Mouse (Mus musculus): Measurements from ENCODE around the gene Rpl3. TPM values are rescaled to one million over a fixed set of nuclear protein-coding genes. Genes with fewer than 3 reads are reported as not detected.

The Rpl3 gene
- polyA plus RNA-seq, 1 experiment: 428 TPM

DNA sequence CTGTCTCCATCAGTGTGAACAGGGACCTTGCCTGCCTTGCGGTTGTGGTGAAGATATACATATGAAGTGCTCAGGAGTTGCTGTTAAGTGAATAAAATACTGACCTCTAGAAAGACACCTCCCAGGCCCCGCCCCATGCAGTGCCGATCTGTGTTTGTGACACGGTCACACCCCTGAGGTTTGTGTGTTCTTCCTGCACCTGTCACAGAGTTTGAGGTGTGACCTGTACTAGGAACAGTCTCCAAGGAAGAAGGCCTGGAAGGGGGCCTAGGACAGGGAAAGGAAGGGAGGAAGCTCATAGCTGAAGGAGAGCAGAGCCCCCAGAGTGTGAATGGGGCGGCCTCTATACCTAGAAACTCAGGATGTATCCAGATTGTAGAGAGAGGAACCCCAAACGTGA, 10.8 kb upstream of the Rpl3 start:
- WGBS: 77% methylated on average over 6 of the region's 6 CpGs
- Histone ChIP-seq H3K4me1 (ENCODE audit: control insufficient read depth, insufficient read depth, low read length) (no peaks in the 10 kb centered on the region), H3K4me3 (replicated peaks; ENCODE audit: extremely low read depth, low read depth, low read length) (no peak overlapping the region)
- TF ChIP-seq CTCF (IDR thresholded peaks at IDR 0.05; ENCODE audit: insufficient read depth, low read length): no peak
- DNase-seq: no peak

DNA sequence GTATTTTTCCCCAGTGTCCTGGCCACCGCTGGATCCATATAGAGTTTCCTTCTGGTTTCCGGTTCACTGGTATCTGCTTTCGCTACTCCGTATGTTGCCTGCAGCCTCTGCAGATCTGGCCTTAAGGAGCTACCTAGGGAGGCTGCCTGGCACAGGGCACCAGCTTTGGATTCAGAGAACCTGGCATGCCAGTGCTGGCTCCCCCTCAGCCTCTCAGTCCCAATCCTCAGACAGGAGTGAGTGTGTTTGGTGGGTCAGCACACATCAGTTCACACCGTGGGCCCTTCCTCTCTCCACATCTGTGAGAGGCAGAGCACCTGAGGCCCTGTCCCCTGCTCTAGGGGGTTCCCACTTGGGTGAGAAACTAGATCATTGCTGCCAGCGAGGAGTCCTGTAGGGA, 9.8 kb upstream of the Rpl3 start:
- 78% methylated on average over 6 of the region's 6 CpGs for WGBS
- TF ChIP-seq POLR2A (IDR thresholded peaks at IDR 0.05; ENCODE audit: borderline replicate concordance, extremely low read depth, low read depth, low read length) (no peak), CTCF (IDR thresholded peaks at IDR 0.05; ENCODE audit: insufficient read depth, low read length) (no peak)
- no peaks in the 10 kb centered on the region; the same call in 1 of the 2 replicates for H3K4me1 ChIP-seq (ENCODE audit: control insufficient read depth, insufficient read depth, low read length)
- no peak overlapping the region for H3K4me3 ChIP-seq (replicated peaks; ENCODE audit: extremely low read depth, low read depth, low read length)
- DNase-seq: no peak

DNA sequence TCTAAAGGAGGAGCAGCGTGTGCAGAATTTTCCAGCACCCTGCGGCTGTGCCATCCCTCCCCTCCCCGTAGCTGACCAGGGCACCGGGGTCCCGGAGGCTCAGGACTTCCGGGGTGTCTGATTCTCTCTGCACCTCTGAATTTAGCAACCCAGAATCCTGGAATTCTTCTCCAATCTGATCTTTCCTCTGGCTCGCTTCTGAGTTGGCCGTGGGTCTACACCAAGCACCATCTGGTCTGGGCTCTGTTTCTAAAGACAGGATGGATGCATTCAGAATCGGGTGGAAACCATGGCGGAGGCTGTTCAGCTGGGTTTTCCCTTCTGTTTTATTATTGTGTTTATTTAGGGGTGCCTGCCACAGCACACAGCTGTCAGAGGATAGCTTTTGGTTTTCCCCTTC, 9.2 kb upstream of the Rpl3 start:
- no peaks in the 10 kb centered on the region; the same call in 1 of the 2 replicates for H3K4me1 ChIP-seq (ENCODE audit: control insufficient read depth, insufficient read depth, low read length)
- no peak overlapping the region for H3K4me3 ChIP-seq (replicated peaks; ENCODE audit: extremely low read depth, low read depth, low read length)
- DNase-seq: no peak
- TF ChIP-seq POLR2A (IDR thresholded peaks at IDR 0.05; ENCODE audit: borderline replicate concordance, extremely low read depth, low read depth, low read length): no peak
- no peak for TF ChIP-seq CTCF (IDR thresholded peaks at IDR 0.05; ENCODE audit: insufficient read depth, low read length)
- WGBS: 69% methylated on average over 10 of the region's 10 CpGs

DNA sequence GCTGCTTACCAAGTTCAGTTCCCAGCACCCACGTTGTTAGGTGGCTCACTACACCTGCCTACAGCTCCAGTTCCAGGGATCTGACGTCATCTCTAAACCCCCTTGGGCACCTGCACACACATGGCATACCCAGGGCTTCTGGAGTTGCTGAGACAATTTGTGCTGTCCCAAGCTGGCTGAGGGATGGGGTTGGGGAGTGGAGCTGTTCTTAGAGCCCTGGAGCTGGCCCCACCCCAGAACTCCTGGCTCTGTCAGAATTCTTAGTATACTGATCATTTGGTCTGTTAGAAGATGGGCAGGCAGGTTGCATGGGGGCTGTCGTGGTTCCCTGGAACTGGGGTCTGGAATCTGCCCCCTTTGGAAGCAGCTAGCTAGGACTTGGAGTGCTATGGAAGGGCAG, 8.5 kb upstream of the Rpl3 start:
- TF ChIP-seq POLR2A (IDR thresholded peaks at IDR 0.05; ENCODE audit: borderline replicate concordance, extremely low read depth, low read depth, low read length): no peak
- no peak for TF ChIP-seq CTCF (IDR thresholded peaks at IDR 0.05; ENCODE audit: insufficient read depth, low read length)
- 73% methylated on average over 3 of the region's 3 CpGs for WGBS
- no peak for DNase-seq
- Histone ChIP-seq H3K4me1 (ENCODE audit: control insufficient read depth, insufficient read depth, low read length) (no peaks in the 10 kb centered on the region; the same call in 1 of the 2 replicates), H3K4me3 (replicated peaks; ENCODE audit: extremely low read depth, low read depth, low read length) (no peak overlapping the region)

DNA sequence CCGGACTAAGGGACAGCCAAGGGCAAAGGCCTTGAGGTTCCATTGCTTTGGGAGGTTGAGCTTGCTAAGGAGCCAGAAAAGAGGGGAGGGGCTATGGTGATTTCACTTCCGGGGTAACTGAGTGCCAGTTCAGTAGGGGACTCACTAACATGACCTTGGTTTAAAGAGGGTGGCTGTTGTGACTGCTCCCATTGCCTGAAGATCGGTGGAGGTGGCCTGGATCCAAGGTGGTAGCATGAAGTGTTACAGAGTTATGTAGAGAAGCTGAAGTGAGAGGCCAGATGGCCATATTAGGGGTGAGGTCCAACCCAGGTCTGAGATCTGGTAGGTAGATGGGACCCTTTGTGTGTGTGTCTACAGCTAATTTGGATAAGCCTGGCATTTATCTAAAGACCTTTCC, 7.8 kb upstream of the Rpl3 start:
- TF ChIP-seq CTCF (IDR thresholded peaks at IDR 0.05; ENCODE audit: insufficient read depth, low read length) (no peak), POLR2A (IDR thresholded peaks at IDR 0.05; ENCODE audit: borderline replicate concordance, extremely low read depth, low read depth, low read length) (no peak)
- DNase-seq: no peak
- Histone ChIP-seq H3K4me3 (replicated peaks; ENCODE audit: extremely low read depth, low read depth, low read length) (no peak overlapping the region), H3K4me1 (ENCODE audit: control insufficient read depth, insufficient read depth, low read length) (no peaks in the 10 kb centered on the region; the same call in 1 of the 2 replicates)
- WGBS: 59% methylated on average over 3 of the region's 3 CpGs

DNA sequence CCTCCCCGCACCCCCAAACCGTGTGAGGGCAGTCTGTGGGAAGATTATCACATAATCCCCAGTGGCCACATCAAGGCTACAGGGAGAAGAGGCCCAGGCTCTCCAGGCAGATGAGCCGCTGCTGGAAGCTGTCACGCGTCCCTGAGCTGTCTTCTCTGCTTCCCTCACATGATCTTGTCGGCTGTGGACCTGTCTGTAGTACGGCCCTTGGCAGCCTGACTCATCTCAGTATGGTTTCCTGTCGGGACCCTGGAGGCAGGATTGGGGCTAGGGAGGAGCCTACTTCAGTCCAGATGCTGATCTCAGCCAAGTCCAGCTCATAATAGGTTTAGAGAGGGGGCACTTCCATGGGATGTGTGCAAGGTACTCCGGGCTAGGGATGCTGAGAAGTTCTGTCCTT, 7.1 kb upstream of the Rpl3 start:
- DNase-seq: no peak
- TF ChIP-seq POLR2A (IDR thresholded peaks at IDR 0.05; ENCODE audit: borderline replicate concordance, extremely low read depth, low read depth, low read length) (no peak), CTCF (IDR thresholded peaks at IDR 0.05; ENCODE audit: insufficient read depth, low read length) (no peak)
- Histone ChIP-seq H3K4me1 (ENCODE audit: control insufficient read depth, insufficient read depth, low read length) (no peaks in the 10 kb centered on the region; the same call in 1 of the 2 replicates), H3K4me3 (replicated peaks; ENCODE audit: extremely low read depth, low read depth, low read length) (no peak overlapping the region)
- WGBS: 39% methylated on average over 9 of the region's 9 CpGs

DNA sequence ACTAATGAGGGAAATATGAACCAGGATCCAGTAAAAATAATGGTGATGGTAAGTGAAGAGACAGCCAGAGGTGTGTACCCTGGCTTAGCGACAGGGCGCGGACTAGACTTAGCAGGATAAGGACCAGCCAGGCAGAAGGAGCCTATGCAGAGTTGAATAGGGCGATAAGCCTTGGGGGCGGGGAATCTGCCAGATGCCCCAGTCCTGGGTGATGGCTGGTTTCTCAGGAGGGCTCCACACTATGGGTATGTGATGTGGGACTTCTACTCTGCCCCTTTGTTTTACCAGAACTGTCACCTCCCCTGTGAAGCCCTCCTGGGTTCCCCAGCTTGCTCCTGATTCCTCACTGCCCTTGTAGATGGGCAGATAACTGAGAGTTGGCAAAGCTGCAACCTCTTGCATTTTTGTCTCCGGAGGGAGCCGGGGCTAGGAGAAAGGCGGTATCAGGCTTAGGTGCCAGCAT, 6.4 kb upstream of the Rpl3 start:
- no peak overlapping the region for H3K4me3 ChIP-seq (replicated peaks; ENCODE audit: extremely low read depth, low read depth, low read length)
- H3K4me1 ChIP-seq (ENCODE audit: control insufficient read depth, insufficient read depth, low read length): no peaks in the 10 kb centered on the region; the same call in 1 of the 2 replicates
- WGBS: 46% methylated on average over 8 of the region's 8 CpGs
- no peak for DNase-seq
- TF ChIP-seq POLR2A (IDR thresholded peaks at IDR 0.05; ENCODE audit: borderline replicate concordance, extremely low read depth, low read depth, low read length) (no peak), CTCF (IDR thresholded peaks at IDR 0.05; ENCODE audit: insufficient read depth, low read length) (no peak)

DNA sequence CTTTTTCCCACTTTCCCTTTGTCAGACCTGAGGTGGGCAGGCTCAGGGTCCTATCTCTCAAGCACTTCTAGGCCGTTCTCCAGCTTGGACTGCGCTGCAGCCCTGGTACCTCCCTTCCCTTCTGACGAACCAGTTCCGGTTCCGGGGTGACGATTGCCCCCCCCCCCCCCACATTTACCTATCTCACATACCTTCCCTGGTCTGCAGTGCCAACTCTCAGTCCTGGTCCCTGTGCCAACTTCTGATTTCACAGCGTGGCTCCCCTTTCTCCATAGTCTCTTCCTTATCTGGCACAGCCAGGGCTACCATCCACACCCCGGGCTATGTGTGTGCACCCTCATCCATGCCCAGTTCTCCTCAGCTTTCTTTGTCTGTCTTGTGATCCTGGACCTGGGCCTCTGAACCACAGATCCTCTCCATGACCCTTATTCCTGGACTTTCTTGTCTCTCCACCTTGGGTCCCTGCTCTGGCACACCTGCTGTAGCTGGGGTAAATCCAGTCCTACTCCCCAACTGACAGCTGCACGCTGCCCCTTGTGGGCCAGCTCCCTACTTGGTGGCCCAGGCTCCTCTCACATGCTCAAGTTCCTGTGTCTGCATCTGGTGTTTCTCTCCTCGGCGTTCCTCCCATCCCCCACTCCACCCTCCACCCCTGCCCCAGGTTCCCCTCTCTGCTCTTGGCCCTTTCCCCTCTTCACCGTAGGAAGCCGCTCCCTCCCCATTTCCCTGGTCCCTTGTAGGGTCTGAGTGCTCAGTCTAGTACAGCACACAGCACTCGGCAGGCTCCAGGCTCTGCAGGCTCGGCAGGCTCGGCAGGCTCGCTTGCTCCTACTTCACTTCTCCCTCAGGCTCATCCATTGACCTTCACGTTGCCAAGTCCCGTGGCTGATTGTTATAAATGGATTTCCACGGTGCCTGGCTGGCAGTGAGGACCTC, 5.5 kb upstream of the Rpl3 start:
- DNase-seq: no peak
- Histone ChIP-seq H3K4me1 (ENCODE audit: control insufficient read depth, insufficient read depth, low read length) (no peaks in the 10 kb centered on the region; the same call in 1 of the 2 replicates), H3K4me3 (replicated peaks; ENCODE audit: extremely low read depth, low read depth, low read length) (no peak overlapping the region)
- WGBS: 14% methylated on average over 20 of the region's 20 CpGs
- TF ChIP-seq CTCF (IDR thresholded peaks at IDR 0.05; ENCODE audit: insufficient read depth, low read length) (no peak), POLR2A (IDR thresholded peaks at IDR 0.05; ENCODE audit: borderline replicate concordance, extremely low read depth, low read depth, low read length) (no peak)

DNA sequence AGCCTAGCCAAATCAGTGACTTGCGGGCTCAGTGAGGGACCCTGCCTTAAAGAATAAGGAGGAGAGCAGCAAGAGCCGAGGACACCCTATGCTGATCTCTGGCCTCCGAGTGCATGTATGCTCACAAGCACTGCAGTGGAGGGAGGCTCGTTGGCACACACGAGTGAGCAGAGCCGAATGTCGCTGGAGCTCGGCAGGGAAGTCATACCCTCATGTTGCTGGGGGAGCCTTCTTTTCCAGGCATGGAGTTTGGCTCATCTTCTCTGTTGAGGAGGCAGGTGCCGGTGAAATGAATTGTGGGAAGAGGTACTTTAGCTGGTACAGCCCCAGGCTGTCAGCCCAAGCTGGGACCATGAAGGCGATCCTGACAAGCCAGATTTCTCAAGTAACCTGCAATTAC, 4.7 kb upstream of the Rpl3 start:
- no peak for TF ChIP-seq POLR2A (IDR thresholded peaks at IDR 0.05; ENCODE audit: borderline replicate concordance, extremely low read depth, low read depth, low read length)
- TF ChIP-seq CTCF (IDR thresholded peaks at IDR 0.05; ENCODE audit: insufficient read depth, low read length): no peak
- H3K4me1 ChIP-seq (ENCODE audit: control insufficient read depth, insufficient read depth, low read length): no peaks in the 10 kb centered on the region; the same call in none of the 2 replicates
- 80% methylated on average over 10 of the region's 10 CpGs for WGBS
- no peak for DNase-seq
- H3K4me3 ChIP-seq (replicated peaks; ENCODE audit: extremely low read depth, low read depth, low read length): no peak overlapping the region

DNA sequence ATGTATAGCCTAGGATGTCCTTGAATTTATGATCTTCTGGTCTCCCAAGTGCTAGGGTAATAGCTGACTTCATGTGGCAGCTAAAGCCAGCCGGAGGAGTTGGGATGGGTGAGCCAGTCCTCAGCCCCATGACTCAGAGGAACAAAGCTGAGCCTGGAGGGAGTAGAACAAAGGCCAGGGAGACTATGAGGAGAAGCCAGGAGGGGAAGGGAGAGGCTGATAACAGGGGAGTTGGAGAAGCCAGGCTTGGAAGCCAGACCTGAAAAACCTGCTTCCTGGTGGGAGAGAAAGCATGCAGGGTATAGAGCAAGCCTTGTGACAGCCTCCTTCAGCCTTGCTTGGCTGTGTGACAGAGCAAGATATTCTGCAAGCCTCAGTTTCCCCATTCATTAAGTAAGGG, 3.9 kb upstream of the Rpl3 start:
- DNase-seq: no peak
- TF ChIP-seq POLR2A (IDR thresholded peaks at IDR 0.05; ENCODE audit: borderline replicate concordance, extremely low read depth, low read depth, low read length) (no peak), CTCF (IDR thresholded peaks at IDR 0.05; ENCODE audit: insufficient read depth, low read length) (no peak)
- 63% methylated on average over 1 of the region's 1 CpGs for WGBS
- peaks cover 3% of the 10 kb centered on the region for H3K4me1 ChIP-seq (ENCODE audit: control insufficient read depth, insufficient read depth, low read length)
- H3K4me3 ChIP-seq (replicated peaks; ENCODE audit: extremely low read depth, low read depth, low read length): no peak overlapping the region
